Mouse (Mus musculus): Measurements from ENCODE around the gene Ccdc134.
A peak's percentile ranks its signal among the peaks of the same experiment; 100 is the strongest.

Gene Ccdc134

DNA sequence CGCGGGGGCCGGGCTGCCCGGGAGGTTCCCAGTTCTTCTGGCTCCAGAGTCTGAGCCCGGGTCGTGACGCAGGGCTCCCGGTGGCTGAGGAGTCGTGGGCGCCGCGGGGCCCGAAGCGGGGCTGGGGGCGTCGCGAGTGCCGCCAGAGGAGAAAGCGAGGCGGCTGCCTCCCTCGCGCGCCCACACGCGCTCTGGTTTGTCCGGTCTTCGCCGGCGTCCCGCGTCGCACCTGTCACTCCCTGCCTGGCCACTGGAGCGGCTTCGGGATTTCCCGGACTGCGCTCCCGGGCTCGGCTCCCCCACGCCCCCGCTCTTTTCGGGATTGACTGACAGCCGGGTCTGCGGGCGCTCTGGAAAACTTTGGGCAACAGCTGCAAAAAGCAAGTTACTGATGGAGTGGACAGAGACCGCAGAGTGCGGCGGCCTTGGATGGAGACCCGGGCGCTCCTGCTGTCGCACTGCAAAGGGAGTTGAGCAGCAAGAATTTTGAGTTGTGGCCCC is 19.9 kb downstream of the Ccdc134 start:
- peak in 1 of 2 experiments; percentile 29 for DNase-seq (ENCODE audit: low spot score in 2 of 2)

DNA sequence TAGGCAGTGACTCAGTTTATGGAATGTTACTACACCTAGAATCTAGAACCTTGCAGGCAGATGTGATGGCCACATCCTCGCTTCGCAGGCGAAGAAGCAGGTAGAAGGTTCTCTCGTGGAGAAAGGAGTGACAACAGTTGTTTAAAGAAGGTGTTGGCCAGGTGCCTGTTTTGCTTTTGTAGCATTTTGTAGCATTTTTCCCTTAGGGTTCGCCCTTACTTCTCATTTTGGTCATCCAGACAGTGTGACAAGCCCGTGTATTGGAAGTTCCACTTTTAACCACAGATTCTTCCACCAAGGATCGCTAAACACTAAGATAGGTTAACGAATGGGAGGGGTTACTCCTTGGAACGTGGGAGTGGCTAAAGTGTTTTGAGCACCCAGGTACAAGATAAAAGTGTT is 20.8 kb downstream of the Ccdc134 start:
- no peak for DNase-seq (ENCODE audit: low spot score in 2 of 2)

- no peak for DNase-seq (ENCODE audit: low spot score in 2 of 2)
These were observed 22.3 kb downstream of the Ccdc134 start for GRCm38 (mm10) chr15:82150042-82150441.

GRCm38 (mm10) chr15:82151176-82151575 is 23.5 kb downstream of the Ccdc134 start:
- DNase-seq (ENCODE audit: low spot score in 2 of 2), result no peak

DNA sequence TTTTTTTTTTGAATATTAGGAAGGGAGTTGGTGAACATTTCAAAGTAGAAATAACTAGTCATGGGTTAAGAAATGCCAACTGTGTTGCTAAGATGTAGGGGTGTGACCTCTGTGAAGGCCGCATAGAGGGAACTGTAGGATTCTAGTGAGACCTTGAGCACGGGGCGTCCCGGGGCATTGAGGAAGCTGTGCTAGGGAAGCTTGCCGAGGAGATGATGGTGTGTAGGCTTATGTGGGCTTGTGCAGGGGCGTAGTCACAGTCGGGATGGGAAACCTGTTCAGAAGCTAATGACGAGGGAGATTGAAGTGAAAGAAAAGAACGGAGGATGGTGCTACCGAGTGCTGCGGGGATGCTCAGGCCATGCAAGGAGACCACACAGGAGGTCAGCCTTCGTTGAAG is 24.3 kb downstream of the Ccdc134 start:
- DNase-seq (ENCODE audit: low spot score in 2 of 2), result no peak

- DNase-seq (ENCODE audit: low spot score in 2 of 2), result no peak
These were observed 24.7 kb downstream of the Ccdc134 start for GRCm38 (mm10) chr15:82152435-82152834.

- DNase-seq (ENCODE audit: low spot score in 2 of 2), result no peak
These were observed 28.6 kb downstream of the Ccdc134 start for GRCm38 (mm10) chr15:82156298-82156697.

- no peak for DNase-seq (ENCODE audit: low spot score in 2 of 2)
These were observed 29.2 kb downstream of the Ccdc134 start for GRCm38 (mm10) chr15:82156902-82157301.

DNA sequence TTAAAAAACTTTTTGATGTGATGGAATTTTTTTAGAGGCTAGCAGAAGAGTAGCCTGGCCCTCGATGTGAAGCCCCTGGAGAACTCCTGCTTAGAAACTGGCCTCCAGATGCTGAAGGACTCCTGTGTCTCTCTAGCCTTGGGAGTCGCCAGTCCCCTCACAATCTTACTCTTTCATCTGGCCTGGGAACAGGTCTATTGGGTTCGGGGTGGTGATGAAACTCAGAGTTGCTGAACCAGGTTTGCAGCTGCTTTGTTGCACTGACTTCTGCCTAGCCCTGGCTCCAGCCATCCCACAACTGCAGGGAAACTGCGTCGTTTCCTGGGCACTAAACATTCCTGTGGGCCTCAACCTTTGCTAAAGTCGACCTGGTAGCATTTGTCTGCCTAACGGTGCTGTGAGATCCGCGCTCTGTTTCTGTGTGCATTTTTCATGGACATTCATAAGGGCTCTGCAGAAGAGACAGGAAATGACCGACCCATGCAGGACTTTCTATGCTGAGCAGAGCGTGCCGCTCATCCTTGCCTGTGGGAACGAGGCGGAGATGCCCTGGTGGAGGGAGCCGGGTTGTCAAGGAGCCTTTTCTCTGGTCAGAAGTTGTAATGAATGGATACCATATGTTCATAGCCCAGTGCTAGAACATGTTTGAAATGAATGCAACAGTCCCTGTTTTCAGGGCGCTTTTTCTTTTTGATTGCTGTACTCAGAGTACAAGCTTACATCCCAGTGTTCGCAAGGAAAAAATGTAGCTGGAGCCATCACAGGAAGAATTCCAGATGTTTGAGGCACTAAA is 30.7 kb downstream of the Ccdc134 start:
- DNase-seq (ENCODE audit: low spot score in 2 of 2), result no peak

DNA sequence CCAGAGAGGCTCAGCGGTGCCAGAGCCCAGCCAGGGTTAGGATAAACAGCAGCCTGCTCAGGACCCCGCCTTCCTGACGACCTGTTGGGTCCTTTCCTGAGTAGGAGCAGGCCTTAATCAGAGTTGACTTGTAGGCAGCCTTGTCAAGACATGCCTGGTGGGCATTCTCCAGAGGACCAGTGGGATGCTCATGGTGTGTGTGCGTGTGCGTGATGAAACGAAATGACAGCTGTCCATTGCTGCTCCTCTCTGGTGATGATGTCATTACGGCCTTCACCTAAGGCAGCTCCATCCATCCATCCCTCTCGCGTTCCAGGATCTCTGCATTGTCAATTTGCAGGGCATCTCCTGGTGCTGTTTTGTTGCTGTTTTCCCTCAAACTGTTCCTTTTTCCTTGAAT is 31.7 kb downstream of the Ccdc134 start:
- no peak for DNase-seq (ENCODE audit: low spot score in 2 of 2)

DNA sequence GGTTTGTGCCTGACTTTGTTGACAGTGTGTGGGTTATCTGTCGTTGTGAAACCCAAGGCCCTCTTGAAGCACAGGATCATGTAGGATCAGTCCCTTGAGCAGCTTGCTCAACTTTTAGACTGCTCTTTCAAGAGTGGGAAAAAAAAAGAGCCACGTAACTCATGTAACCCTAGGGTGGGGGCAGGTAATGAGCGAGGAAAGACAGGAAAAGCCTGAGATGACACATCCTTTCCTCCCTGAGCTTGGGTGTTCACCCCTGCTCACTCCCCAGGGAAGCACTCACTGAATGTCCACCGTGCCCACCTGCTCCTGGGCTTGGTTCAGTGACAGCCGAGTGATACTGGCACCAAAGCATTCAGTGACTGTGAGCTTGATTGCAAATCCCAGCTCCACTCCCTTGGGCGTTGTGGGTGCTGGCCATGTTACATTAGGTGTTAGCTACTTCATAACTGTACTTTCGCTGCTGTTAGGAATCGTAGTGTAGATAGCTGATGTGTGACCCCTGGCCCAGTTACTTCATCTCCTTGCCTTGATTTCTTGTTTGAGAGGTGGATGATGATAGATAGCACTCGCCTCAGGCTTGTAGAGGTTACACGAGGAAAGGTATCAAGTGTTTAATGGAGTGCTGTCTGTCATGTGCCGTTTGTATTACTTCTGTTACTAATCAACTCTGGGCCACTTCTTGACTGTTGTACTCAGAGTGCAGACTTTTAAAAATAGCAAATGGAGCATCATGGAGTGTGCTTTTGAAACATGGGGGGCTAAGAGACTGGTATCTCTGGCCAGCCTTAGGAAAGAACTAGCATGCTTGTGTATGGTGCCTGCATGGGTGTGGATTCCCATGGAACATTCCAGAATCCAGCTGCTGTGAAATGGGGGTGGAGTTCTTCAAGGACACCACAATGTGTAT is 33.3 kb downstream of the Ccdc134 start:
- no peak for DNase-seq (ENCODE audit: low spot score in 2 of 2)

DNA sequence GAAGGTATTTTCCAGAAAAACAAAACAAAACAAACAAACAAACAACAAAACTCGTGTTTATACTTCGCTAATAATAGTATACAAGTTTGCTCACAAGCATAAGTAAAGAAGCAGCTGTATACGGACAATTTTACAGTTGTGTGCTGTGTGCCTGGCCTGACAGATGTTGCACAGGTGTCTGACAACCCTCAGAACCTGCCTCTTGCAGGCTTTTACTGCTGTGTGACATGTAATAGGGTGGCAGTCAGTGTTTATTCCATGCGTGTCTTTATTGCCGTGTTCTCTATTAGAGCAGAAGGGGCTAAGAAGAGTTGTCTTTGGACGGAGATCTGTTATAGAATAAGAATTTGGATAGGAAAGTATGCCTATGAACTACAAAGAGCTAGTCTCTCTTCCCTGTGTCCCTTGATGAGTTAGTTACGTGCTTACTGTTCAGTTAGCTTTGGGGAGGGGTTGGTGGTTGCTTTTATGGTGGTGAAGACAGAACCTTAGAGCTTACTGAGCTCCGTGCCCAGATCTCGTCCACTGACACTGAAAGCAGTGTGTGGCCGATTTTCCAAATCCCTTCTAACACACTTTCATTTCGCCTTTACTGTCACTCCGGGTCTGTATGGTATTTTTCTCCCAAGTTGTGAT is 34.4 kb downstream of the Ccdc134 start:
- DNase-seq (ENCODE audit: low spot score in 2 of 2), result no peak

DNA sequence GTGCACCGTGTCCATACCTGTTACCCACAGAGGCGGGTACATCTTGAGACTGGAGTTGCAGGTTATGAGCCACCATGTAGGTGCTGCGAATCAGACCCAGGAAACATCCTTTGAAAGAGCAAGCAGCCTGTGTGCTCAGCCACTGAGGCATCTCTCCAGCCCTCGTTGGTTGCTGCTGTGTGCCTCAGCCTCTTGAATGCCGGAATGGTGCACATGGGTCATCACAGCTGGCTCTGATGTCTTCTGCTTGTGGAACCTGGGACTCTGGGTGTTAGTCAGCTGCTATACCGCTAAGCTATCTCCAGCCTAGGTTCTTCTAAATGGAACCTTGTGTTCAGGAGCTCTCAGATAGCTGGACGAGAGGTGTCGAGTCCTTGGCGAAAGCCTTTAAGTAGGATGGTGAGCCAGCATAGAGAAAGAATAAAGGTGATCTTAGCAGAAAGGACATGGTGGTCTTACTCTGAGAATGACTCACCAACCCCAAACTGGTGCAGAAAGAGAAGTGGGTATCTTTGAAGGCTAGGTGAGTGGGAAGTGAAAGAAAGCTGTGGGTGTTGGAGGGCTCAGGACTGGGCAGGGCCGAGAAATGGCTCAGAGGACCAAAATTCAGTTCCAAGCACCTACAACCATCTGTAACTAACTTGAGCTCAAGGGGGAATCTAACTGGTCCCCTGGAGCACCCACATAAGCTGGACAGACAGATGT is 35.8 kb downstream of the Ccdc134 start:
- no peak for DNase-seq (ENCODE audit: low spot score in 2 of 2)

- DNase-seq (ENCODE audit: low spot score in 2 of 2), result no peak
These were observed 36.3 kb downstream of the Ccdc134 start for GRCm38 (mm10) chr15:82164061-82164399.

DNA sequence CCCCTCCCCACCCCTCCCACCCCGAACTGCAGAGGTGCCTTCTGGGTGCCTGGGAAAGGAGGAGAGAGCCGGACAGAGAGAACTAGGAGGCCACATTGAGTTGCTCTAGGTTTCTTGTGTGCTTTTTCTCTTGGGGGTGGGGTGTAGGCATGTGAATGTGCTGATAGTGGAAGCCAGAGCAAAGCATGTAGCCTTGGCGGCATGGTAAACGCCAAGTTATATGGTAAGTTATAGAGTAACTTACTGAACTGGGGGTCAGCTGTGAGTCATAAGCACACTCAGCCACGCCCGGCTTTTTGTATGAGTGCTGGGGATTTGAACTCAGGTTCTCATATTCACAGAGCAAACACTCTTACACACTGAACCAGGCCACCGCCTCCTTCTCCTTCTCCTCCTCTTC is 36.8 kb downstream of the Ccdc134 start:
- DNase-seq (ENCODE audit: low spot score in 2 of 2), result no peak

DNA sequence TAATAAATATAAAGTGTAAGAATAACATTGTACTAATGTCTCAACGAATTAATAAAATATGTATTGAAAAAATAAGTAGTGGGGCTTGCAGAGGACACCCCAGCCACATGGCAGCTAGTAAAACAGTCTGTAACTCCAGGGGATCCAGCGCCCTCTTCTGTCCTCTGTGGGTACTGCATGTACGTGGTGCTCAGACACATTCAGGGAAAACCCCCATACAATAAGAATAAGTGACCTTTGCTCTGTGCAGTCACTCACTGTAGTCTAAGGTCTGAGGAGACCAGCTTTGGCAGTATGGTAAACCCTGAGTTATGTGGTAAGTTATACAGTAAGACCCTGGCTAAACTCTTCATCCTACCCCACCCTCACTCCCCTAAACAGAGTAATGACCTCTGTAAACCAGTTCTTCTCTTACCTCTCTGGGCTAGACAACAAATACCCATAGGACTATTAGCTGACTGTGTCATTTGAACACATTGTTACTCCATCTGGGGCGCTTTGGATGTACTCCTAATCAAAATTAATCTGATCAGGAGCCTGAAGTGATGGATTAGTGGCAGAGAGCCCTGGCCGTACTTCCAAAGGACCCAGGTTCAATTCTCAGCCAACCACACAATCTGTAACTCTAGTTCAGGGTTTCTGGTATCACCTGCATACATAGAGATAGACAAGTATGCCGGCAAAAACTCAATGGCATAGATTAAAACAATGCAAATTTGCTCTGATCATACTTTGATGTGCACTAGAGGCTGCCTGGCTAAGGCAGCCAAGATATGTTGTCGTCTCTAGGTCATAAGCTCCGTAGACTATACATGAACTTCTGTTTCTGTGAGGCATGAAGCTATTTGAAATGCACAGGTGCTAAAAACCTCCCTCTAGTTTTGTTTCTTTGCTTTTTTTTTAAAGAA is 37.9 kb downstream of the Ccdc134 start:
- peak; percentile 81 to 90 for DNase-seq (ENCODE audit: low spot score in 2 of 2)

DNA sequence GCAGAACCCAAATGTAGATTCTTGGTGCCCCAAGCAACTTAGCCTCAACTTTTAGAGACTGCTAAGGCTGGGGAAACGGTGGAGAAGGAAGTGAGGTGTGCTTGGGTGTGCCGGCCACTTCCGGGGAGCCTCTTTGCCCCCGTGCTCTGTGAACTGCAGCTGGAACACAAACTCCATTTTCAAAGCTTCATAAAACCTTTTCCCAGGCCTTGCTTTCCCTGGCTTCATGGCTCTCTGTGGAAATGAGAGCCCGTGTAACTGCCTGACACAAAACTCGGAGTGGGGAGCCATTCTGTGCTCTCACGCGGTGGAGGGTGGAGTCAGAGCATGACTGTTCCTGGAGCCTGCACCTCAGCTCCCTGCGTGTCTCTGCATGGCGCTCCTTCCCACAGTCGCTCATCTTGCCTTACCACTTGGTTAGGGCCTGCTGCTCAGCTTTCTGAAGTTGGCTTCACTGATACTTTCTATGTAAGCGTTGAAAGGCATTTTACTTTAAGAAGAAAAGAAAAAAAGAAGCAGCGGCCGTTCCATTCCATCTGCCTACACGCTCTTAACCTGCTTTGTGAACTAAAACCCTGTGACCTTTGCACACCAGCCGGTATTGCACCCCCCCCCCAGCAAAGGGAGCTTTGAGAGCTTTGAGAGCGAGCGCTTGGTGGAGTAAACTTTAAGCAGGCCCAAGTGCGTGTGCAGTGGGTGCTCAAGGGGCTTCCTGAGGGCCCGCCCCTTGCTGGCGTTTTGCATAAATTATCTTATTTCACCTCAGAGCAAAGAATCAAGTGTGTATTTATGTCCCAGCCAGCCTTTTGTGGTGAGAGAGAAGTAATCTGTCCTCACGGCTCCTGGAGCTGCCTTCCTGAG is 38.7 kb downstream of the Ccdc134 start:
- no peak for DNase-seq (ENCODE audit: low spot score in 2 of 2)

DNA sequence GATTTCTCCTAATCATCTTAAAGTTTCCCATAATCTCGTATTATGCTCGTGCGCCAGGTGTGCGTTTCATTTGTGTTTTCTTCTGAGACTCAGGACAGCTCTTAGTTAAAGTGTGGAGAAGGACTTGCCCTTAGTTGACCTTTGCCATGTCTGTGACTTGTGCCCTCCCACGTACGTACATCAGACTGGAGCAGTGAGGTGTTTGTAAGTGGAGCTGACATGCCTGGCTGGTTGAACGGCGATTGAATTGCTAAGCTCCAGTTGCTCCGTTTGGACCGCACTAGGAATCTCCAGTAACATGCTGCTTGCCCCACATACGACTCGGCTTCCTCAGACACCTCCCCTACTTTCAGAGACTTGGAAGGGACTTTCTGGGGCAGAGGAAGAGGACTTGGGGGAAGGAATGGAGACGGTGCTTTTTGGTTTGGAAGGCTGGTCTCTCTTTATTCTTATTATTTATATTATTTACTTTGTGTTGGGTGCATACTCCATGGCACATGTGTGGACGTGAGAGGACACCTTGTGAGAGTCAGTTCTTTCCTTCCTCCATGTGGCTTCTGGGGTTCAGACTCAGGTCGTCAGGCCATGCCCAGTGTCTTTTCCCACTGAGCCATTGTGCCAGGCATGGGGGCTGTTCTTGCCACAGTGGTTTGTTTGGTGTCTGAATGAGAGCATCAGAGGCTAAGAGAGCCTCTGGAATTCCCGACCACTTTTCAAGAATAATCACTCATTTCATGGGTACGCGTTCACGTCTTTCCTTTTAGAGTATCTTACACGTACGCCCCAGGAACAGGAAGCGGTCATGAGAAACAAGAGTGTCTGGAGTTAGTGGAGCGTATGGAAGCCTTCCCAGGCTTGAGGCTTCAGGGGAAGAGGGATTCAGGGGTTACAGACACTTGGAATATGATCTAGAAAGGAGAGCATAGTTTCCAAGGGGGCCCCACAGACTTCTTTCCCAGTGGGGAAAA is 39.8 kb downstream of the Ccdc134 start:
- no peak for DNase-seq (ENCODE audit: low spot score in 2 of 2)

Measured in spleen, postnatal 14 days (tissue).